Mouse (Mus musculus): ENCODE measurements around the gene Lrrc4b.

- TF ChIP-seq CTCF (IDR thresholded peaks at IDR 0.05; ENCODE audit: control insufficient read depth, insufficient read depth, insufficient read length) (no peak), USF1 (IDR thresholded peaks at IDR 0.05; ENCODE audit: low read depth) (no peak), MYOD1 (IDR thresholded peaks at IDR 0.05; ENCODE audit: control insufficient read depth, insufficient read length, low read depth) (no peak), MAX (IDR thresholded peaks at IDR 0.05) (no peak), CEBPB (IDR thresholded peaks at IDR 0.05; ENCODE audit: low read depth) (no peak), MYOG (IDR thresholded peaks at IDR 0.05; ENCODE audit: control insufficient read depth, extremely low read depth, insufficient read length) (no peak)
Observed at GRCm38 (mm10) chr7:44441180-44441579, 12.4 kb downstream of the Lrrc4b start.
